Mouse (Mus musculus): ENCODE measurements around the gene Rundc1.

- TF ChIP-seq CTCF (IDR thresholded peaks at IDR 0.05; ENCODE audit: extremely low read depth, insufficient read depth, insufficient read length, insufficient replicate concordance) (no peak), POLR2A (IDR thresholded peaks at IDR 0.05; ENCODE audit: low read depth, low read length) (no peak)
These were observed 5.3 kb upstream of the Rundc1 start for GRCm38 (mm10) chr11:101419610-101420009.

Measured in spleen, adult 2 months (tissue).